Mouse (Mus musculus): Measurements from ENCODE around the gene Psmd1. TPM values are rescaled to one million over a fixed set of nuclear protein-coding genes. Genes with fewer than 3 reads are reported as not detected.
A peak's percentile ranks its signal among the peaks of the same experiment; 100 is the strongest.

Psmd1 gene
- polyA plus RNA-seq, 1 experiment from 2014 or later: 158 TPM

- 0 out of 2 replicates have a peak, but pooled peaks cover 2% of the 10 kb centered on the region for H3K4me1 ChIP-seq (ENCODE audit: control insufficient read depth, insufficient read depth, low read length)
- H3K4me3 ChIP-seq (ENCODE audit: low read depth, low read length): no peak overlapping the region
- no peak overlapping the region for H3K9ac ChIP-seq (ENCODE audit: low read depth, low read length)
- no peak overlapping the region for H3K4me2 ChIP-seq
- 81% methylated on average over 5 of the region's 5 CpGs for WGBS (ENCODE audit: insufficient replicate concordance)
- no peak for ATAC-seq (replicated peaks; ENCODE audit: insufficient number of reproducible peaks, low FRiP score, low TSS enrichment)
- H3K27ac ChIP-seq (ENCODE audit: low read depth, low read length): no peak overlapping the region
- H3K36me3 ChIP-seq (ENCODE audit: control insufficient read depth, insufficient read depth, low read length): no peaks in the 10 kb centered on the region; the same call in 1 of the 2 replicates
- no peaks in the 10 kb centered on the region for H3K9me3 ChIP-seq (replicated peaks; ENCODE audit: control insufficient read depth, low read length)
- no peaks in the 10 kb centered on the region for H3K27me3 ChIP-seq (ENCODE audit: control insufficient read depth, insufficient read depth, low read length)
Observed at GRCm38 (mm10) chr1:86146293-86146692, 82.1 kb downstream of the Psmd1 start.

GRCm38 (mm10) chr1:86147557-86147956, 83.4 kb downstream of the Psmd1 start:
- WGBS (ENCODE audit: insufficient replicate concordance): 69% methylated on average over 5 of the region's 5 CpGs
- no peak overlapping the region for H3K27ac ChIP-seq (ENCODE audit: low read depth, low read length)
- no peak for ATAC-seq (replicated peaks; ENCODE audit: insufficient number of reproducible peaks, low FRiP score, low TSS enrichment)

GRCm38 (mm10) chr1:86148161-86148560, 84.0 kb downstream of the Psmd1 start:
- ATAC-seq (replicated peaks; ENCODE audit: insufficient number of reproducible peaks, low FRiP score, low TSS enrichment): no peak
- no peak overlapping the region for H3K4me2 ChIP-seq
- H3K36me3 ChIP-seq (ENCODE audit: control insufficient read depth, insufficient read depth, low read length): no peaks in the 10 kb centered on the region
- no peak overlapping the region for H3K9ac ChIP-seq (ENCODE audit: low read depth, low read length)
- H3K4me1 ChIP-seq (ENCODE audit: control insufficient read depth, insufficient read depth, low read length): 0 out of 2 replicates have a peak, but pooled peaks cover 2% of the 10 kb centered on the region
- no peaks in the 10 kb centered on the region for H3K9me3 ChIP-seq (replicated peaks; ENCODE audit: control insufficient read depth, low read length)
- WGBS (ENCODE audit: insufficient replicate concordance): 79% methylated on average over 9 of the region's 9 CpGs
- H3K27ac ChIP-seq (ENCODE audit: low read depth, low read length): no peak overlapping the region
- no peaks in the 10 kb centered on the region for H3K27me3 ChIP-seq (ENCODE audit: control insufficient read depth, insufficient read depth, low read length)
- H3K4me3 ChIP-seq (ENCODE audit: low read depth, low read length): no peak overlapping the region

More at GRCm38 (mm10) chr1:86147557-86147956, 83.4 kb downstream of the Psmd1 start:
- Histone ChIP-seq H3K9ac (ENCODE audit: low read depth, low read length) (no peak overlapping the region), H3K27me3 (ENCODE audit: control insufficient read depth, insufficient read depth, low read length) (no peaks in the 10 kb centered on the region), H3K4me2 (no peak overlapping the region), H3K9me3 (replicated peaks; ENCODE audit: control insufficient read depth, low read length) (no peaks in the 10 kb centered on the region), H3K4me1 (ENCODE audit: control insufficient read depth, insufficient read depth, low read length) (0 out of 2 replicates have a peak, but pooled peaks cover 2% of the 10 kb centered on the region), H3K36me3 (ENCODE audit: control insufficient read depth, insufficient read depth, low read length) (no peaks in the 10 kb centered on the region), H3K4me3 (ENCODE audit: low read depth, low read length) (no peak overlapping the region)

- 78% methylated on average over 6 of the region's 6 CpGs for WGBS (ENCODE audit: insufficient replicate concordance)
- Histone ChIP-seq H3K9ac (ENCODE audit: low read depth, low read length) (no peak overlapping the region), H3K4me1 (ENCODE audit: control insufficient read depth, insufficient read depth, low read length) (peaks cover 2% of the 10 kb centered on the region; the same call in 1 of the 2 replicates), H3K4me3 (ENCODE audit: low read depth, low read length) (no peak overlapping the region), H3K9me3 (replicated peaks; ENCODE audit: control insufficient read depth, low read length) (no peaks in the 10 kb centered on the region), H3K4me2 (no peak overlapping the region), H3K27ac (ENCODE audit: low read depth, low read length) (no peak overlapping the region), H3K27me3 (ENCODE audit: control insufficient read depth, insufficient read depth, low read length) (no peaks in the 10 kb centered on the region), H3K36me3 (ENCODE audit: control insufficient read depth, insufficient read depth, low read length) (no peaks in the 10 kb centered on the region)
- ATAC-seq (replicated peaks; ENCODE audit: insufficient number of reproducible peaks, low FRiP score, low TSS enrichment): no peak
Observed at GRCm38 (mm10) chr1:86150929-86151328, 86.7 kb downstream of the Psmd1 start.

GRCm38 (mm10) chr1:86151376-86151775, 87.2 kb downstream of the Psmd1 start:
- no peak for ATAC-seq (replicated peaks; ENCODE audit: insufficient number of reproducible peaks, low FRiP score, low TSS enrichment)
- H3K4me2 ChIP-seq: no peak overlapping the region

GRCm38 (mm10) chr1:86152618-86153017, 88.4 kb downstream of the Psmd1 start:
- no peaks in the 10 kb centered on the region for H3K9me3 ChIP-seq (replicated peaks; ENCODE audit: control insufficient read depth, low read length)
- H3K9ac ChIP-seq (ENCODE audit: low read depth, low read length): no peak overlapping the region
- H3K27me3 ChIP-seq (ENCODE audit: control insufficient read depth, insufficient read depth, low read length): no peaks in the 10 kb centered on the region
- WGBS (ENCODE audit: insufficient replicate concordance): 72% methylated on average over 1 of the region's 1 CpGs
- H3K36me3 ChIP-seq (ENCODE audit: control insufficient read depth, insufficient read depth, low read length): no peaks in the 10 kb centered on the region
- H3K4me3 ChIP-seq (ENCODE audit: low read depth, low read length): no peak overlapping the region
- no peak overlapping the region for H3K27ac ChIP-seq (ENCODE audit: low read depth, low read length)
- H3K4me1 ChIP-seq (ENCODE audit: control insufficient read depth, insufficient read depth, low read length): peaks cover 2% of the 10 kb centered on the region; the same call in 1 of the 2 replicates
- H3K4me2 ChIP-seq: no peak overlapping the region
- ATAC-seq (replicated peaks; ENCODE audit: insufficient number of reproducible peaks, low FRiP score, low TSS enrichment): no peak

More at GRCm38 (mm10) chr1:86151376-86151775, 87.2 kb downstream of the Psmd1 start:
- Histone ChIP-seq H3K9me3 (replicated peaks; ENCODE audit: control insufficient read depth, low read length) (no peaks in the 10 kb centered on the region), H3K36me3 (ENCODE audit: control insufficient read depth, insufficient read depth, low read length) (no peaks in the 10 kb centered on the region), H3K4me1 (ENCODE audit: control insufficient read depth, insufficient read depth, low read length) (peaks cover 2% of the 10 kb centered on the region; the same call in 1 of the 2 replicates), H3K4me3 (ENCODE audit: low read depth, low read length) (no peak overlapping the region), H3K27ac (ENCODE audit: low read depth, low read length) (no peak overlapping the region), H3K9ac (ENCODE audit: low read depth, low read length) (no peak overlapping the region), H3K27me3 (ENCODE audit: control insufficient read depth, insufficient read depth, low read length) (no peaks in the 10 kb centered on the region)
- WGBS (ENCODE audit: insufficient replicate concordance): 67% methylated on average over 7 of the region's 7 CpGs

- ATAC-seq (replicated peaks; ENCODE audit: insufficient number of reproducible peaks, low FRiP score, low TSS enrichment): peak; percentile 99
- peaks cover 2% of the 10 kb centered on the region; the same call in 1 of the 2 replicates for H3K4me1 ChIP-seq (ENCODE audit: control insufficient read depth, insufficient read depth, low read length)
- 4% methylated on average over 40 of the region's 40 CpGs for WGBS (ENCODE audit: insufficient replicate concordance)
- no peaks in the 10 kb centered on the region for H3K9me3 ChIP-seq (replicated peaks; ENCODE audit: control insufficient read depth, low read length)
- H3K27me3 ChIP-seq (ENCODE audit: control insufficient read depth, insufficient read depth, low read length): no peaks in the 10 kb centered on the region
- peak within 1 kb of the TSS; percentile 81 for H3K27ac ChIP-seq (ENCODE audit: low read depth, low read length)
- H3K4me3 ChIP-seq (ENCODE audit: low read depth, low read length): peak within 1 kb of the TSS; percentile 82
- H3K4me2 ChIP-seq: peak within 1 kb of the TSS; percentile 79
- H3K9ac ChIP-seq (ENCODE audit: low read depth, low read length): peak within 1 kb of the TSS; percentile 74
- no peaks in the 10 kb centered on the region for H3K36me3 ChIP-seq (ENCODE audit: control insufficient read depth, insufficient read depth, low read length)
Observed at GRCm38 (mm10) chr1:86154133-86154823, 90.1 kb downstream of the Psmd1 start, which contains the start of gene Armc9. Gene Armc9 (plus strand): TSS chr1:86154780.

GRCm38 (mm10) chr1:86154824-86155164, 90.6 kb downstream of the Psmd1 start:
- H3K9me3 ChIP-seq (replicated peaks; ENCODE audit: control insufficient read depth, low read length): no peaks in the 10 kb centered on the region
- peak overlapping the region; percentile 74 for H3K9ac ChIP-seq (ENCODE audit: low read depth, low read length)
- peaks cover 2% of the 10 kb centered on the region; the same call in 1 of the 2 replicates for H3K4me1 ChIP-seq (ENCODE audit: control insufficient read depth, insufficient read depth, low read length)
- H3K27ac ChIP-seq (ENCODE audit: low read depth, low read length): 0 out of 2 replicates have a peak overlapping the region, but pooled peaks have one; percentile 81
- peak overlapping the region; percentile 82 for H3K4me3 ChIP-seq (ENCODE audit: low read depth, low read length)
- no peak for ATAC-seq (replicated peaks; ENCODE audit: insufficient number of reproducible peaks, low FRiP score, low TSS enrichment)
- WGBS (ENCODE audit: insufficient replicate concordance): under 1% methylated on average over 18 of the region's 18 CpGs
- H3K4me2 ChIP-seq: peak overlapping the region; percentile 79
- H3K27me3 ChIP-seq (ENCODE audit: control insufficient read depth, insufficient read depth, low read length): no peaks in the 10 kb centered on the region
- H3K36me3 ChIP-seq (ENCODE audit: control insufficient read depth, insufficient read depth, low read length): no peaks in the 10 kb centered on the region

Measured in heart, embryonic 11.5 days (tissue).